ENCODE assay signal across 23 mouse cellular contexts in the genomic region with DNA sequence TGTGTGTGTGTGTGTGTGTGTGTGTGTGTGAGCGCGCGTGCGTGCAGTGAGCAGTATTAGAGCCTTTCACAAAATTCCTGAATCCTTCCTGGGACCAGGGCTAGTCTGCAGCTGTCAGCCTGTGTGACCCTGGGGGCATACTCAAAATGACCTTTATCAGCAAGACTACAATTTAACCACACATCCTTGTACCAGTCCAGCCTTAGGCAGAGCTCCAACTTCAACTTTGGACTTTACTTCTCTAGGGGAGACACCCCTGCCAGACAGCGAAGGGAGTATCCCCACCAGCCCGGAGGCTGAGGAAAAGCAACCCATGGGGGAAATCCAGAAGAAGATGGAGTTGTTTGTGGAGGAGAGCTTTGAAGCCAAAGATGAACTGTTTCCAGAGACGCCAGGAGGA. TPM values are rescaled to one million over a fixed set of nuclear protein-coding genes. Genes with fewer than 3 reads are reported as not detected.
DNase-seq lines count a peak whose midpoint lies in the region; ATAC-seq and TF ChIP-seq lines count a peak whose summit lies in the region.
"Had no signal": no experiment of that assay in that cellular context is flagged by ENCODE, and none has a peak within 500 bp of the region (broad histone marks: within the 10 kb centered on the region; RNA-seq: fewer than 3 reads in every experiment).

No protein-coding gene starts in this region.

- no peak for ATAC-seq in kidney, embryonic 15.5 days (replicated peaks; ENCODE audit: low FRiP score)
- ATAC-seq in kidney, embryonic 14.5 days (ENCODE audit: low FRiP score, low TSS enrichment), result no peak
- no peak for ATAC-seq in intestine, postnatal 0 days
- ATAC-seq: forebrain, embryonic 13.5 days; forebrain, postnatal 0 days had no signal

- TF ChIP-seq POLR2A in small intestine, adult 2 months (IDR thresholded peaks at IDR 0.05; ENCODE audit: low read depth, low read length), result no peak

- DNase-seq in kidney, adult 11 months, result peak; percentile 67
- peak; percentile 86 for DNase-seq in kidney, adult 9 months
- no peak for DNase-seq in B cell, adult 2 months
- no peak for DNase-seq in layer of hippocampus, adult 18-20 months (ENCODE audit: low spot score in 2 of 2)
- DNase-seq: adrenal gland, postnatal 10 days; cerebellum, adult 11 months; cerebellum, adult 9-10 months; cerebellum, postnatal 25 days; forebrain, postnatal 0 days; gastrocnemius, postnatal 14 days; heart, adult 2 months had no signal

- no peaks in the 10 kb centered on the region for H3K9me3 ChIP-seq in kidney, embryonic 15.5 days (replicated peaks)
- no peaks in the 10 kb centered on the region for H3K9me3 ChIP-seq in kidney, embryonic 14.5 days (ENCODE audit: control insufficient read depth, low read length)
- no peaks in the 10 kb centered on the region for H3K9me3 ChIP-seq in intestine, postnatal 0 days (ENCODE audit: control insufficient read depth)
- H3K9me3 ChIP-seq: forebrain, embryonic 13.5 days; heart, embryonic 12.5 days; hindbrain, embryonic 10.5 days had no signal

- no peak overlapping the region for H3K9ac ChIP-seq in kidney, embryonic 15.5 days
- no peak overlapping the region for H3K9ac ChIP-seq in kidney, embryonic 14.5 days (ENCODE audit: low read depth, low read length)
- no peak overlapping the region for H3K9ac ChIP-seq in intestine, postnatal 0 days (ENCODE audit: low read depth, low read length)
- H3K9ac ChIP-seq: forebrain, embryonic 13.5 days; forebrain, postnatal 0 days; heart, embryonic 12.5 days had no signal

- no peak for TF ChIP-seq CTCF in intestine, postnatal 0 days (IDR thresholded peaks at IDR 0.05; ENCODE audit: low read depth)
- TF ChIP-seq CTCF in small intestine, adult 2 months (IDR thresholded peaks at IDR 0.05; ENCODE audit: extremely low read depth, insufficient read length, insufficient replicate concordance, low read depth, low read length), result no peak

- no peak overlapping the region for H3K4me3 ChIP-seq in kidney, embryonic 15.5 days (replicated peaks)
- H3K4me3 ChIP-seq in kidney, embryonic 14.5 days (ENCODE audit: low read length), result no peak overlapping the region
- no peak overlapping the region for H3K4me3 ChIP-seq in intestine, postnatal 0 days (ENCODE audit: low read depth, low read length)
- no peak overlapping the region; the same call in 1 of the 2 replicates for H3K4me3 ChIP-seq in small intestine, adult 2 months (ENCODE audit: low read depth, low read length)
- H3K4me3 ChIP-seq: forebrain, embryonic 13.5 days; heart, adult 2 months; heart, embryonic 12.5 days; hindbrain, embryonic 10.5 days had no signal

- 86% methylated on average over 7 of the region's 7 CpGs for WGBS in kidney, embryonic 15.5 days
- WGBS in kidney, embryonic 14.5 days, result 91% methylated on average over 7 of the region's 7 CpGs
- 67% methylated on average over 7 of the region's 7 CpGs for WGBS in intestine, postnatal 0 days
- WGBS in small intestine, adult 2 months, result 56% methylated on average over 7 of the region's 7 CpGs

- peaks cover 5% of the 10 kb centered on the region for H3K4me1 ChIP-seq in kidney, embryonic 15.5 days
- H3K4me1 ChIP-seq in kidney, embryonic 14.5 days (ENCODE audit: control insufficient read depth, insufficient read depth, low read length), result no peaks in the 10 kb centered on the region
- H3K4me1 ChIP-seq in intestine, postnatal 0 days (replicated peaks; ENCODE audit: control insufficient read depth, insufficient read depth, low read length), result peaks cover 24% of the 10 kb centered on the region; the same call in 1 of the 2 replicates
- H3K4me1 ChIP-seq in small intestine, adult 2 months (ENCODE audit: control insufficient read depth, insufficient read depth, insufficient read length, low read length), result peaks cover 53% of the 10 kb centered on the region

- no peaks in the 10 kb centered on the region for H3K27me3 ChIP-seq in kidney, embryonic 15.5 days
- H3K27me3 ChIP-seq in kidney, embryonic 14.5 days (ENCODE audit: control insufficient read depth, insufficient read depth, low read length), result no peaks in the 10 kb centered on the region
- no peaks in the 10 kb centered on the region for H3K27me3 ChIP-seq in intestine, postnatal 0 days (replicated peaks; ENCODE audit: control insufficient read depth, insufficient read depth, low read length)
- no peaks in the 10 kb centered on the region for H3K27me3 ChIP-seq in small intestine, adult 2 months (ENCODE audit: control insufficient read depth, insufficient read depth, low read length)
- H3K27me3 ChIP-seq: forebrain, embryonic 13.5 days had no signal

- no peaks in the 10 kb centered on the region for H3K36me3 ChIP-seq in kidney, embryonic 15.5 days
- H3K36me3 ChIP-seq in kidney, embryonic 14.5 days (ENCODE audit: control insufficient read depth, insufficient read depth, low read length), result no peaks in the 10 kb centered on the region
- H3K36me3 ChIP-seq in intestine, postnatal 0 days (ENCODE audit: control insufficient read depth, insufficient read depth), result no peaks in the 10 kb centered on the region; the same call in 1 of the 2 replicates
- no peaks in the 10 kb centered on the region for H3K36me3 ChIP-seq in small intestine, adult 2 months (ENCODE audit: control insufficient read depth, insufficient read depth, low read length)
- H3K36me3 ChIP-seq: heart, embryonic 12.5 days had no signal

- H3K4me2 ChIP-seq in kidney, embryonic 15.5 days, result no peak overlapping the region
- no peak overlapping the region for H3K4me2 ChIP-seq in kidney, embryonic 14.5 days (replicated peaks; ENCODE audit: low read depth, low read length)
- H3K4me2 ChIP-seq in intestine, postnatal 0 days (replicated peaks; ENCODE audit: low read depth), result no peak overlapping the region
- H3K4me2 ChIP-seq: forebrain, embryonic 13.5 days; heart, embryonic 12.5 days had no signal

- H3K27ac ChIP-seq in kidney, embryonic 15.5 days, result no peak overlapping the region
- no peak overlapping the region for H3K27ac ChIP-seq in kidney, embryonic 14.5 days (ENCODE audit: low read depth, low read length)
- peak overlapping the region; percentile 28; the same call in 1 of the 2 replicates for H3K27ac ChIP-seq in intestine, postnatal 0 days (ENCODE audit: low read depth, low read length)
- H3K27ac ChIP-seq in small intestine, adult 2 months (ENCODE audit: insufficient read depth, low read depth, low read length), result peak overlapping the region; percentile 91
- H3K27ac ChIP-seq: forebrain, embryonic 13.5 days; heart, adult 2 months; hindbrain, embryonic 10.5 days had no signal

RNA-seq across cellular contexts. Expression of gene Taf1c, which starts 13.6 kb away (rescaled TPM):
- 10.8 and 12.9 TPM in 2 replicates for polyA plus RNA-seq in kidney, embryonic 15.5 days (2015; fragmentation: Nextera tagmentation; extraction: Ambion mirVana)
- 9.7 and 13.0 TPM in 2 replicates for polyA plus RNA-seq in kidney, embryonic 14.5 days (2014; fragmentation: Nextera tagmentation; extraction: Ambion mirVana)
- polyA plus RNA-seq in intestine, postnatal 0 days (2015; fragmentation: Nextera tagmentation; extraction: Ambion mirVana), result 5.0 and 5.1 TPM in 2 replicates
- 15.9 and 23.6 TPM in 2 replicates for polyA plus RNA-seq in small intestine, adult 2 months (2012; rRNA removed)
- total RNA-seq in layer of hippocampus, adult 18-20 months (2021), result 10 to 100 TPM; 11.3 TPM

RNA-seq across cellular contexts. Expression of gene Dnaaf1, which starts 16.4 kb away (rescaled TPM):
- polyA plus RNA-seq in kidney, embryonic 15.5 days (2015; fragmentation: Nextera tagmentation; extraction: Ambion mirVana), result 0.23 and 0.28 TPM in 2 replicates
- 0.11 and 0.37 TPM in 2 replicates for polyA plus RNA-seq in kidney, embryonic 14.5 days (2014; fragmentation: Nextera tagmentation; extraction: Ambion mirVana)
- polyA plus RNA-seq in intestine, postnatal 0 days (2015; fragmentation: Nextera tagmentation; extraction: Ambion mirVana), result 3.6 and 4.2 TPM in 2 replicates
- polyA plus RNA-seq in small intestine, adult 2 months (2012; rRNA removed), result 3.7 and 9.4 TPM in 2 replicates
- under 1 TPM; 0.25 to 0.32 TPM for total RNA-seq in layer of hippocampus, adult 18-20 months (2021)
- total RNA-seq: adrenal gland, postnatal 10 days; forebrain, postnatal 0 days; gastrocnemius, adult 18-20 months; gastrocnemius, postnatal 14 days; heart, adult 2 months; heart, postnatal 25 days had no signal

RNA-seq across cellular contexts. Expression of gene Hsdl1, which starts 16.5 kb away (rescaled TPM):
- 31.3 and 32.5 TPM in 2 replicates for polyA plus RNA-seq in kidney, embryonic 15.5 days (2015; fragmentation: Nextera tagmentation; extraction: Ambion mirVana)
- polyA plus RNA-seq in kidney, embryonic 14.5 days (2014; fragmentation: Nextera tagmentation; extraction: Ambion mirVana), result 20.4 and 35.8 TPM in 2 replicates
- 21.6 and 21.8 TPM in 2 replicates for polyA plus RNA-seq in intestine, postnatal 0 days (2015; fragmentation: Nextera tagmentation; extraction: Ambion mirVana)
- 13.4 and 20.9 TPM in 2 replicates for polyA plus RNA-seq in small intestine, adult 2 months (2012; rRNA removed)
- 10 to 100 TPM; 49.3 to 54.0 TPM for total RNA-seq in layer of hippocampus, adult 18-20 months (2021)

RNA-seq across cellular contexts. Expression of gene Adad2, which starts 21.1 kb away (rescaled TPM):
- not detected in 2 replicates for polyA plus RNA-seq in kidney, embryonic 15.5 days (2015; fragmentation: Nextera tagmentation; extraction: Ambion mirVana)
- polyA plus RNA-seq in kidney, embryonic 14.5 days (2014; fragmentation: Nextera tagmentation; extraction: Ambion mirVana), result 0.29 TPM in 1 of 2 replicates, not detected in the other
- polyA plus RNA-seq in intestine, postnatal 0 days (2015; fragmentation: Nextera tagmentation; extraction: Ambion mirVana), result 0.08 and 0.17 TPM in 2 replicates
- polyA plus RNA-seq in small intestine, adult 2 months (2012; rRNA removed), result 0.27 and 0.96 TPM in 2 replicates
- total RNA-seq in layer of hippocampus, adult 18-20 months (2021), result under 1 TPM; 0.18 to 0.42 TPM
- total RNA-seq: adrenal gland, postnatal 10 days; adrenal gland, postnatal 4 days; forebrain, postnatal 0 days; gastrocnemius, postnatal 14 days; heart, adult 2 months; heart, postnatal 25 days; MEL had no signal
- polyA plus RNA-seq: C2C12; forebrain, embryonic 13.5 days; heart, adult 2 months; heart, embryonic 12.5 days had no signal

RNA-seq across cellular contexts. Expression of gene Mbtps1, which starts 32.9 kb away (rescaled TPM):
- polyA plus RNA-seq in kidney, embryonic 15.5 days (2015; fragmentation: Nextera tagmentation; extraction: Ambion mirVana), result 115 and 123 TPM in 2 replicates
- 66.4 and 131 TPM in 2 replicates for polyA plus RNA-seq in kidney, embryonic 14.5 days (2014; fragmentation: Nextera tagmentation; extraction: Ambion mirVana)
- polyA plus RNA-seq in intestine, postnatal 0 days (2015; fragmentation: Nextera tagmentation; extraction: Ambion mirVana), result 32.8 and 33.3 TPM in 2 replicates
- polyA plus RNA-seq in small intestine, adult 2 months (2012; rRNA removed), result 24.4 and 43.1 TPM in 2 replicates
- total RNA-seq in layer of hippocampus, adult 18-20 months (2021), result 10 to 100 TPM; 68.3 to 74.0 TPM

Comparison
In these comparisons a context has a peak if more than half of its experiments do, and no peak if none do; other contexts are left out.
1. DNase-seq: peak in kidney, adult 11 months (single experiment) and kidney, adult 9 months (single experiment); none in B cell, adult 2 months (0 of 2) and layer of hippocampus, adult 18-20 months (0 of 2).
2. H3K27ac ChIP-seq: peak in intestine, postnatal 0 days (single experiment) and small intestine, adult 2 months (single experiment); none in kidney, embryonic 15.5 days (single experiment) and kidney, embryonic 14.5 days (single experiment).